Mouse (Mus musculus) A20 (cell line): ENCODE data around the gene Dhrs9.

Experiments
- DNase-seq: peaks from one replicate; pipeline ENCODE4 v3.0.0-alpha.2; 2011; ENCODE audit warnings: low read depth, low spot score

Dhrs9 gene

GRCm38 (mm10) chr2:69418294-69418881 is 38.1 kb downstream of the Dhrs9 start:
- no peak for DNase-seq

GRCm38 (mm10) chr2:69424829-69425228 is 44.6 kb downstream of the Dhrs9 start:
- no peak for DNase-seq

GRCm38 (mm10) chr2:69426081-69426480 is 45.8 kb downstream of the Dhrs9 start:
- DNase-seq, result no peak

- no peak for DNase-seq
These were observed 46.9 kb downstream of the Dhrs9 start for GRCm38 (mm10) chr2:69427141-69427540.

GRCm38 (mm10) chr2:69428116-69428515 is 47.9 kb downstream of the Dhrs9 start:
- peak; percentile 41 for DNase-seq

GRCm38 (mm10) chr2:69441656-69442055 is 61.4 kb downstream of the Dhrs9 start:
- DNase-seq, result no peak

GRCm38 (mm10) chr2:69445896-69446472 is 65.7 kb downstream of the Dhrs9 start:
- no peak for DNase-seq

- DNase-seq, result no peak
These were observed 68.3 kb downstream of the Dhrs9 start for GRCm38 (mm10) chr2:69448581-69448980.

GRCm38 (mm10) chr2:69451128-69451527 is 70.9 kb downstream of the Dhrs9 start:
- DNase-seq, result no peak
